Mouse (Mus musculus): Measurements from ENCODE around the gene Wt1. TPM values are rescaled to one million over a fixed set of nuclear protein-coding genes. Genes with fewer than 3 reads are reported as not detected.

Gene Wt1
- polyA plus RNA-seq, 1 experiment from 2014 or later, result 2.5 TPM

- Histone ChIP-seq H3K4me2 (no peak overlapping the region), H3K4me3 (no peak overlapping the region), H3K36me3 (no peaks in the 10 kb centered on the region), H3K27me3 (no peaks in the 10 kb centered on the region), H3K27ac (replicated peaks) (no peak overlapping the region), H3K9me3 (no peaks in the 10 kb centered on the region), H3K4me1 (replicated peaks) (no peaks in the 10 kb centered on the region), H3K9ac (no peak overlapping the region)
- 96% methylated on average over 5 of the region's 5 CpGs for WGBS
- ATAC-seq (ENCODE audit: low read depth), result no peak
These were observed 25.2 kb downstream of the Wt1 start for GRCm38 (mm10) chr2:105151544-105151943.

GRCm38 (mm10) chr2:105153046-105153445 lies 26.7 kb downstream of the Wt1 start:
- Histone ChIP-seq H3K9ac (no peak overlapping the region), H3K4me1 (replicated peaks) (no peaks in the 10 kb centered on the region), H3K4me2 (no peak overlapping the region), H3K9me3 (no peaks in the 10 kb centered on the region), H3K36me3 (no peaks in the 10 kb centered on the region), H3K4me3 (no peak overlapping the region), H3K27me3 (no peaks in the 10 kb centered on the region), H3K27ac (replicated peaks) (no peak overlapping the region)
- WGBS, result 89% methylated on average over 1 of the region's 1 CpGs
- no peak for ATAC-seq (ENCODE audit: low read depth)

DNA sequence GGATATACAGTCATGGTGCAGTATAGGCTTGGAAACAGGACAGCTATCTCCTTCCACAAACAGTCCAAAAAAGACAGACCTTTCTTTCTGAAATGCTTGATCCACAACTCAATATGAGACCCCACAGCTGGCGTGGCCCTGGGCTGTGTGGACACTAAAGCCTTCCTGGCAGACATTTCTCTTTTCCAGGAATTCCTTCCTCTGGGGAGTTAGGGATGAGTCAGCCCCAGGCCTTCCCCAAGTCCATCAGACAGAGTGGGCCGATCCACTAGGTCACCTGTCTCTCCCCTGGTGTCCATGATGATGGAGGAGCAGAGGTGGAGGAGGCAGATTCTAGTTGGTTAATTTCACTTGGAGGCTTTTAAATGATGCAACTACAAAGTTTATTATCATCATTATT lies 34.6 kb downstream of the Wt1 start:
- 94% methylated on average over 2 of the region's 2 CpGs for WGBS
- no peak for ATAC-seq (ENCODE audit: low read depth)
- no peak overlapping the region for H3K9ac ChIP-seq
- no peak overlapping the region for H3K27ac ChIP-seq (replicated peaks)
- H3K27me3 ChIP-seq, result no peaks in the 10 kb centered on the region
- H3K4me1 ChIP-seq (replicated peaks), result no peaks in the 10 kb centered on the region
- H3K36me3 ChIP-seq, result no peaks in the 10 kb centered on the region
- no peak overlapping the region for H3K4me2 ChIP-seq
- no peaks in the 10 kb centered on the region for H3K9me3 ChIP-seq
- no peak overlapping the region for H3K4me3 ChIP-seq

DNA sequence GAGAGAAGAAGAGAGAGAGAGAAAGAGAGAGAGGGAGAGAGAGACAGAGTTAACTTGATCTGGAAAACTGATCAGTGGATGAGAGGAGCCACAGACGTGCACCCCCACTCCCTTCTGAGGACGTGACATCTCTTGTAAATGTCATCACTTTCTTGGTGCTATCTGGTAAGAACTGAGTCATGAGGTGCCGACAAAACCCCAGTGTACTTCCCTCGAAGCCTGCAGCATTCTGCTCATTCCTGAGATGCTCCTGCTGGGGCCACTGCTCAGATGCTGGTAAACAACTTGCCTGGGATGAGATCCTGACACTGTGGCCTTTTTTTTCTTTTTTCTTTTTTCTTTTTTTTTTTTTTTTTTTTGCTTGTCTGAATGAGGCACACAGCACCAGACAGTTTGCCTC lies 36.4 kb downstream of the Wt1 start:
- H3K9me3 ChIP-seq, result no peaks in the 10 kb centered on the region
- ATAC-seq (ENCODE audit: low read depth), result no peak
- H3K9ac ChIP-seq, result no peak overlapping the region
- H3K4me3 ChIP-seq, result no peak overlapping the region
- H3K27me3 ChIP-seq, result no peaks in the 10 kb centered on the region; the same call in 1 of the 2 replicates
- 48% methylated on average over 4 of the region's 4 CpGs for WGBS
- H3K4me1 ChIP-seq (replicated peaks), result no peaks in the 10 kb centered on the region
- H3K36me3 ChIP-seq, result no peaks in the 10 kb centered on the region
- H3K27ac ChIP-seq (replicated peaks), result no peak overlapping the region
- H3K4me2 ChIP-seq, result no peak overlapping the region

DNA sequence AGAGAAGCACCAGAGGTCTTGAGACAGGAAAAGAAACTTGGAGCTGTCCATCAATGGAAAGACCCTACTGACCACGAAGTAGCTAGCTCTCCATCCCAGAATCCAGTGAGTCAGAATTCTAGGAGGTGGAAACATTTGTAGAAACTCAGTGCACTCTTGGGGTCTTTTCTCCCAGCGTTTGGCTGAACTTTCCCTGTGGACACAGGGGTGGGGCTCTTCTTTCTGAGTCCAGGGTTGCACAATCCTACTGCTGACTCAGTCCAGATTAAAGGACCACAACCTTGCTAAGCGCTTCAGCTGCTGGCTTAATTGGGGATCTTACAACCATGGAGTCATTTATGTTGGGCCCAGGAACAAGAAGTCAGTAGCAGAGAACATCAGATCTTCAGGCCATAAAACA lies 41.8 kb downstream of the Wt1 start:
- Histone ChIP-seq H3K4me3 (no peak overlapping the region), H3K27me3 (no peaks in the 10 kb centered on the region; the same call in 1 of the 2 replicates), H3K27ac (replicated peaks) (no peak overlapping the region), H3K9me3 (no peaks in the 10 kb centered on the region), H3K4me2 (no peak overlapping the region), H3K9ac (no peak overlapping the region), H3K4me1 (replicated peaks) (no peaks in the 10 kb centered on the region), H3K36me3 (no peaks in the 10 kb centered on the region)
- WGBS, result 81% methylated on average over 3 of the region's 3 CpGs
- ATAC-seq (ENCODE audit: low read depth), result no peak

- no peaks in the 10 kb centered on the region for H3K27me3 ChIP-seq
- ATAC-seq (ENCODE audit: low read depth), result no peak
- no peaks in the 10 kb centered on the region for H3K9me3 ChIP-seq
- WGBS, result 92% methylated on average over 2 of the region's 2 CpGs
- H3K36me3 ChIP-seq, result no peaks in the 10 kb centered on the region
- no peak overlapping the region for H3K9ac ChIP-seq
- no peak overlapping the region for H3K27ac ChIP-seq (replicated peaks)
- H3K4me3 ChIP-seq, result no peak overlapping the region
- no peaks in the 10 kb centered on the region for H3K4me1 ChIP-seq (replicated peaks)
- no peak overlapping the region for H3K4me2 ChIP-seq
These were observed 47.9 kb downstream of the Wt1 start for GRCm38 (mm10) chr2:105174254-105174653.

DNA sequence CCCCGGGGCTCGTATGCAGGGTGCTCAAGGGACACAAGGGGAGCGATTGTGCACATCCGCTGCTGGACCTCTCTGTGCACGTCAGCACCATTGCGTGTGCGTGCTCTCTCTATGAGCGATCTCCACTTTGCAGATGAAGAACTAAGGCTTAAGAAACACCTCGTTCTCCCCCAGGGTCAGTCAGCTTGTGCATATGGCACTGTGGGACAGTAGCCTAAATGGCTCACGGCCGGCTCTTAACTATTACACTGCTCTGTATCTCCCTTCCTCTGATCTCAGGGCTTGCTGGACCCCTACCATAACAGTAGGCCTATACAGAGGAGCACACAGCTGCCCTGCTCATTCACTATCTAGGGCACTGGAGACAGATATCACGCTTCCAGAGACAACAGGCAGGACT lies 52.5 kb downstream of the Wt1 start:
- Histone ChIP-seq H3K36me3 (no peaks in the 10 kb centered on the region), H3K27me3 (no peaks in the 10 kb centered on the region), H3K4me2 (no peak overlapping the region), H3K27ac (replicated peaks) (no peak overlapping the region), H3K4me3 (no peak overlapping the region), H3K4me1 (replicated peaks) (no peaks in the 10 kb centered on the region), H3K9ac (no peak overlapping the region), H3K9me3 (no peaks in the 10 kb centered on the region; the same call in 1 of the 2 replicates)
- no peak for ATAC-seq (ENCODE audit: low read depth)
- WGBS, result 88% methylated on average over 12 of the region's 12 CpGs

DNA sequence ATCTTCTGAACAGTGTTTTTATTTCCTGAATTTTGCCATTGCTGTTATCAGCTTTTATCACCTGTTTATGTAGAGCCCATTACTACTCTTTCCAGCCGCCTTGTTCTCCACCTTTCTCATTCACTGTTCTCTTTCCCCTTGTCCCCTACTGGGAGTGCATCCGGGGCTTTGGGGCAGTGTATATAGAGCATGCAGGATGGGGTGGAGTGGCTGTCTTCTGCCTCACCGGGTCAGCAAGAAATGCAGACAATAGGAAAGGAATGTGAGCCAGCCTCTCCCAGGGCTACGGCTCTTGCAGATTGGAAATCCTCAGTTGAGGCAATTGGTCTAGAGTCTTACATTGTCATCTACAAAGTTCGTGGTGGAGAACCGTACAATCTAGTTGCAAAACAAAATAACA lies 56.2 kb downstream of the Wt1 start:
- Histone ChIP-seq H3K4me1 (replicated peaks) (no peaks in the 10 kb centered on the region), H3K27me3 (no peaks in the 10 kb centered on the region), H3K4me2 (no peak overlapping the region), H3K9ac (no peak overlapping the region), H3K4me3 (no peak overlapping the region), H3K27ac (replicated peaks) (no peak overlapping the region), H3K36me3 (no peaks in the 10 kb centered on the region), H3K9me3 (no peaks in the 10 kb centered on the region; the same call in 1 of the 2 replicates)
- no peak for ATAC-seq (ENCODE audit: low read depth)
- WGBS, result 33% methylated on average over 6 of the region's 6 CpGs

DNA sequence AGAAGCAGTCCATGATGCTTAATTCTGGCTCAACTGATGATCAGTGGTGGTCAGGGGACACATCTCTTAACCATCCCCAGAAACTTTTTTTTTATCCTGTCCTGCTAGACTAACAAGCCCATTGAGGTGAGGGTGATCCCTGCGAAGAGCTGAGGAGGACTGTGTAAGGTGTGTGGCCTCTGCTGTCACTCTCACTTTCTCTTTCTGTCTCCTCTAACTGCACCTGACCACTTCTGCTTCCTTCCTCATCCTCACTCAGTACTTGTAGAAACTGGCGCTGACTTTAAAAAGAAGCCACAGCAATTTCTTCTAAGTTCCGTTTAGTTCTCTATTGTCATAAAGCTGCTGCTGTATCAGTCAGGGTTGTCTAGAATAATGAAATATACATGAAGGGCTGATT lies 58.8 kb downstream of the Wt1 start:
- no peak overlapping the region for H3K4me2 ChIP-seq
- H3K4me3 ChIP-seq, result no peak overlapping the region
- 92% methylated on average over 3 of the region's 3 CpGs for WGBS
- no peaks in the 10 kb centered on the region; the same call in 1 of the 2 replicates for H3K9me3 ChIP-seq
- H3K4me1 ChIP-seq (replicated peaks), result no peaks in the 10 kb centered on the region
- H3K36me3 ChIP-seq, result no peaks in the 10 kb centered on the region
- H3K9ac ChIP-seq, result no peak overlapping the region
- no peak overlapping the region for H3K27ac ChIP-seq (replicated peaks)
- ATAC-seq (ENCODE audit: low read depth), result no peak
- H3K27me3 ChIP-seq, result no peaks in the 10 kb centered on the region

DNA sequence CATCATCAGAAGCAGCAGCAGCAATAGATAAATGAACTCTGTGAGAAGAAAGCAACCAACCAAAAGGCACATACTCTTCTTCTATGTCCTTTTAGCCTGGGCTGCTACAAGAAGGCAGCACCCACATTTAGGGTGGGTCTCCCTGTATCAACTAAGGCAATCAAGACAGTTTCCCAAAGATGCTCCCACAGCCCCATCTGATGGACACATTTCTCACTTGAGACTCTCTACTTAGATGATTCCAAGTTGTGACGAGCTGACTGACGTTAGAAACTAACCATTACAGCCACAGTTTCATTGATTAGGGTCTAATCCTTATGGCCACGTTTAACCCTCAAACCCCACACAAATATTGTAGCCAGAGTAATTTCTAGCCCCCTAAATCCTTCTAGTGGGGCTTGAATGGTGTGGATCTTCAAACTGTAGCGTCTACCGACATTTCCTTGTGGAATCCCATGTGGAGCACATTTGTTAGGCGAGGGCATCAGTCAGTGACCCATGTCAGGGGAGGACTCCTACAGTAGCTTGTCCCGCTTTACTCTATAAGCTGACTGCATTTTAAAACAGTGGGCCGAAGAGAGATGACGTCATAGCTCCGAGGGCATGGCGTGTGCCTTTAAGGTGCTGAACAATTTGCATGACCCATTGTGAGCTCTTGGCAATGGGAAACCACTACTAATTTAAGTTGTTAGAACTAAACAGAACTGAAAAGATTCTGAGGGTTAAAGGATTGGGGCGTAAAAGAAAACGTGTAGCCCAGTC lies 59.6 kb downstream of the Wt1 start:
- 81% methylated on average over 13 of the region's 13 CpGs for WGBS
- H3K27me3 ChIP-seq, result no peaks in the 10 kb centered on the region
- no peak overlapping the region for H3K9ac ChIP-seq
- no peaks in the 10 kb centered on the region for H3K36me3 ChIP-seq
- no peaks in the 10 kb centered on the region for H3K4me1 ChIP-seq (replicated peaks)
- no peak overlapping the region for H3K4me3 ChIP-seq
- H3K4me2 ChIP-seq, result no peak overlapping the region
- no peak overlapping the region for H3K27ac ChIP-seq (replicated peaks)
- no peak for ATAC-seq (ENCODE audit: low read depth)
- no peaks in the 10 kb centered on the region for H3K9me3 ChIP-seq

- H3K4me2 ChIP-seq, result no peak overlapping the region
- no peak for ATAC-seq (ENCODE audit: low read depth)
- no peaks in the 10 kb centered on the region for H3K9me3 ChIP-seq
These were observed 60.3 kb downstream of the Wt1 start for GRCm38 (mm10) chr2:105186591-105186990.

GRCm38 (mm10) chr2:105188182-105188581 lies 61.9 kb downstream of the Wt1 start:
- Histone ChIP-seq H3K9me3 (no peaks in the 10 kb centered on the region), H3K36me3 (no peaks in the 10 kb centered on the region), H3K9ac (no peak overlapping the region), H3K27ac (replicated peaks) (no peak overlapping the region), H3K4me3 (no peak overlapping the region), H3K27me3 (no peaks in the 10 kb centered on the region), H3K4me1 (replicated peaks) (no peaks in the 10 kb centered on the region), H3K4me2 (no peak overlapping the region)
- no peak for ATAC-seq (ENCODE audit: low read depth)
- WGBS, result 83% methylated on average over 10 of the region's 10 CpGs

More at GRCm38 (mm10) chr2:105186591-105186990, 60.3 kb downstream of the Wt1 start:
- no peaks in the 10 kb centered on the region for H3K36me3 ChIP-seq
- no peak overlapping the region for H3K9ac ChIP-seq
- no peak overlapping the region for H3K4me3 ChIP-seq
- no peaks in the 10 kb centered on the region for H3K27me3 ChIP-seq
- 81% methylated on average over 5 of the region's 5 CpGs for WGBS
- no peaks in the 10 kb centered on the region for H3K4me1 ChIP-seq (replicated peaks)
- no peak overlapping the region for H3K27ac ChIP-seq (replicated peaks)

GRCm38 (mm10) chr2:105189352-105189751 lies 63.0 kb downstream of the Wt1 start:
- Histone ChIP-seq H3K27me3 (no peaks in the 10 kb centered on the region), H3K9me3 (no peaks in the 10 kb centered on the region), H3K9ac (no peak overlapping the region), H3K4me3 (no peak overlapping the region), H3K4me1 (replicated peaks) (no peaks in the 10 kb centered on the region), H3K27ac (replicated peaks) (no peak overlapping the region), H3K36me3 (no peaks in the 10 kb centered on the region), H3K4me2 (no peak overlapping the region)
- no peak for ATAC-seq (ENCODE audit: low read depth)
- 27% methylated on average over 5 of the region's 5 CpGs for WGBS
